Mouse (Mus musculus) C3H10T1/2 (cell line): Measurements from ENCODE around the gene Gabarapl1. TPM values are rescaled to one million over a fixed set of nuclear protein-coding genes. Genes with fewer than 3 reads are reported as not detected.

Experiments used
- polyA plus RNA-seq, 2 experiments: library from polyadenylated mRNA; unstranded; fragments of >200 nt; fragmentation: generic; extraction: Trizol; gene quantifications; one replicate each; pipeline ENCODE4 v1.2.1; 2012; ENCODE audit warnings: missing spikeins in 2 of 2

The Gabarapl1 gene
- 100 to 1,000 TPM in 1 of 2 experiments, 10 to 100 TPM in 1; 28.5 to 108 TPM for polyA plus RNA-seq

DNA sequence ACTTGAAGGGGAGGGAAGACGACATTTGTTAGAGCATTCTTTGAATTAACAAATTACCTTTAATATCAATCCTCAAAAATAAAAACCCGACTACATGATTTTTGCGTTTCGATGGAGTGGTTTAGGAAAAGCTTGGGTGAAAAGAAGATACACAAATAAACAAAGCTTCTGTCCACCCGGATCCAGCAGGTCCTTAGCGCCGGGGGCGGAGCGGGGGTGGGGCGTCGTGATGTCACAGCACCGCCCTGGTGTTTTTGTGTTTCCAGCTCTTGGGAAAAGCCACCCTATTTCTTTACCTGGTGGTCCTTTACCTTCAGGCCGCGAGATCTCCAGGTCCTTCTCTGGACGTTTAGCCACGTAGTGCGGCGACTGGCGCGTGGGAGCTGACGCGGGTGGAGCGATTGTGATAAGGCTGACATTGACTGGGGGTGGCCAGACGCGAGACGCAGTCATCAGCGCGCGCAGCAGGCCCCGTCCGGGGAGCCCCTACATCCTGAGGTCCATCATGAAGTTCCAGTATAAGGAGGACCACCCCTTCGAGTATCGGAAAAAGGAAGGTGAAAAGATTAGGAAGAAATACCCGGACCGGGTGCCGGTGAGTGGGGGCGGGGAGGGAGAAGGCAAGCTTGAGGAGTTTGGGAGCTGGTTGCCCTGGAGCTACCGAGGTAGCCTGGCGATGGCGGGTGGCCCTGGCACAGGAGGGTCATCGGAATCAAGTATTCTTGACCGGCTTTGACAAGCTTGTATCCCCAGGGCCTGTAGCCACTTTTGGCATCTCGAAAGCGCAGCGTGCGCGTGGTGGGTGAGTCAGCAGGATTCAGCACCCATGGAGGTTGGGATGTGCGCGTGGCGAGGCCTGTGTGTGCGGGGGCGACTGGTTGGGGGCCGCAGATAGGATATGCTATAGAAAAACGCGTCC, at the start of gene Gabarapl1:
Gene Gabarapl1 (plus strand): TSS at position 219 of the 919 bp plus-strand sequence.

DNA sequence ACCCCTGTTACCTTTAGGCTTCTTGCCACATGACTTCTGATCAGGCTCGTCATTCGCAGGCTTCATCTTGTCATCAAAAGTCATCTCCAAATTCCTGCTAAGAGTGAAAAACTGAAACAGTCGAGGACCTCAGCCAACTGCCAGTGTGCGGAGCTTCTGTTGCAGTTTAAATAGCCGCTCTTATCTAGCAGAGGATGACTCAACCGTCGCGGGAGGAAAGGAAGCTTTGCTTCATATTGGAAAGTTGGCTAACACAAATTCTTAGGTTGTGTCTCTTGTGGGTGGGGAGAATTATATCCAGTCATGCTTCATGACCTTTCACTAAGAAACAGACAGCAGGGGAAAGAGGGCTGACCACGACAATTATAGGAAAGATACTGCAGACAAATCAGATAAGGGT, 25.9 kb upstream of the Gabarapl1 start, which contains the start of gene Olr1:
Gene Olr1 (minus strand): TSS at position 142 of the 400 bp plus-strand sequence.

GRCm38 (mm10) chr6:129512367-129512766, 20.6 kb upstream of the Gabarapl1 start, which contains the start of gene Tmem52b:
Tmem52b (plus strand) TSS chr6:129512555.

GRCm38 (mm10) chr6:129577605-129578004, 44.6 kb downstream of the Gabarapl1 start, which contains the start of gene Klre1:
Klre1 (plus strand) TSS chr6:129577905.

DNA sequence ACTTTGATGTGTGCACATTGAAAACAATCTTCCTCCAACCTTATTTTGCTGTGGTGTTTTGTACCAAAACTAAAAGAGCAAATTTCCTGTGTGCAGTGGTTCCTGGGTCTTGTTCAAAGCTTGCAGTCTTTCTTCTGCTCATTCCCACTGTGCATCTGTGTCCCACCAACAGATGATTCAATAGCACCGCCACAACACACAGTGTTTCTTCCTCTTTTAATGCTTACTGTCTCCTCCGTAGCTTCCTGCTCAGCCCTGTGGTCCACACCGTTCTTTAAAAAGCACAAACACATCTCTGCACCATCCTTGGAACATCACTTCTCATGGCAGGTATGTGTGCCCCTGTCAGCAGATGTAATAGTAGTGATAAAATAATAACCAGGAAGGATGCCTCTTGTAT, 58.5 kb downstream of the Gabarapl1 start, which contains the start of gene Klrd1:
Gene Klrd1 (plus strand): TSS at position 275 of the 400 bp plus-strand sequence.

Other genes starting within 250 kb of the Gabarapl1 start
- gene 4922502D21Rik, start 201.4 kb upstream of the Gabarapl1 start, polyA plus RNA-seq = not detected
- gene Clec12a, start 190.5 kb upstream of the Gabarapl1 start, polyA plus RNA-seq = not detected
- gene Clec12b, start 147.3 kb upstream of the Gabarapl1 start, polyA plus RNA-seq = not detected
- gene Clec1b, start 135.9 kb upstream of the Gabarapl1 start, polyA plus RNA-seq = not detected
- not detected for gene Clec9a, start 124.3 kb upstream of the Gabarapl1 start, polyA plus RNA-seq
- gene Clec1a, start 81.2 kb upstream of the Gabarapl1 start, polyA plus RNA-seq = under 1 TPM in 1 of 2 experiments, not detected in 1; 0.02 TPM
- gene Olr1, start 26.0 kb upstream of the Gabarapl1 start, polyA plus RNA-seq = not detected
- not detected for gene Tmem52b, start 20.6 kb upstream of the Gabarapl1 start, polyA plus RNA-seq
- not detected for gene Klre1, start 44.7 kb downstream of the Gabarapl1 start, polyA plus RNA-seq
- not detected for gene Klrd1, start 58.6 kb downstream of the Gabarapl1 start, polyA plus RNA-seq
- gene Klrk1, start 90.7 kb downstream of the Gabarapl1 start, polyA plus RNA-seq = not detected
- not detected for gene Klrc3, start 110.2 kb downstream of the Gabarapl1 start, polyA plus RNA-seq
- gene Klrc2, start 127.5 kb downstream of the Gabarapl1 start, polyA plus RNA-seq = not detected
- not detected for gene Klrc1, start 145.8 kb downstream of the Gabarapl1 start, polyA plus RNA-seq
- gene Klri1, start 184.0 kb downstream of the Gabarapl1 start, polyA plus RNA-seq = not detected
- gene Klri2, start 207.3 kb downstream of the Gabarapl1 start, polyA plus RNA-seq = not detected